Mouse (Mus musculus) cerebellum, postnatal 4 days (tissue): Measurements from ENCODE around the gene Sec1.

Experiments
- DNase-seq, 2 experiments: peaks; one replicate each; pipeline ENCODE4 v3.0.0; 2022; ENCODE audit warnings: low spot score in 2 of 2, mixed read lengths in 1 of 2

The Sec1 gene

GRCm38 (mm10) chr7:45704730-45705442 lies 10.7 kb upstream of the Sec1 start, which contains the start of gene Dbp:
TSS of gene Dbp (plus strand) at chr7:45705088.
- peak; percentile 88 to 97 for DNase-seq

- peak in 1 of 2 experiments; percentile 68 for DNase-seq
Measured at GRCm38 (mm10) chr7:45704046-45704559, 9.9 kb upstream of the Sec1 start.

GRCm38 (mm10) chr7:45703521-45704033 lies 9.4 kb upstream of the Sec1 start:
- no peak for DNase-seq

GRCm38 (mm10) chr7:45702809-45703520 lies 8.8 kb upstream of the Sec1 start:
- DNase-seq = no peak

GRCm38 (mm10) chr7:45702316-45702715 lies 8.1 kb upstream of the Sec1 start:
- no peak for DNase-seq

GRCm38 (mm10) chr7:45701607-45702006 lies 7.4 kb upstream of the Sec1 start:
- no peak for DNase-seq

- no peak for DNase-seq
Measured at GRCm38 (mm10) chr7:45701072-45701471, 6.9 kb upstream of the Sec1 start.

- DNase-seq = peak in 1 of 2 experiments; percentile 59
Measured at GRCm38 (mm10) chr7:45700301-45701015, 6.3 kb upstream of the Sec1 start.

- no peak for DNase-seq
Measured at GRCm38 (mm10) chr7:45699523-45700141, 5.4 kb upstream of the Sec1 start, which contains the start of gene Car11. TSS of gene Car11 (plus strand) at chr7:45699843.

- no peak for DNase-seq
Measured at GRCm38 (mm10) chr7:45697894-45698293, 3.7 kb upstream of the Sec1 start.

GRCm38 (mm10) chr7:45695098-45695497 lies 896 bp upstream of the Sec1 start:
- DNase-seq = no peak

- DNase-seq = no peak
Measured at GRCm38 (mm10) chr7:45692364-45692763, 1.8 kb downstream of the Sec1 start.

- no peak for DNase-seq
Measured at GRCm38 (mm10) chr7:45689800-45690199, 4.4 kb downstream of the Sec1 start.

- DNase-seq = no peak
Measured at GRCm38 (mm10) chr7:45689099-45689498, 5.1 kb downstream of the Sec1 start.

- no peak for DNase-seq
Measured at GRCm38 (mm10) chr7:45686841-45687240, 7.4 kb downstream of the Sec1 start.

- DNase-seq = no peak
Measured at GRCm38 (mm10) chr7:45685811-45686210, 8.4 kb downstream of the Sec1 start.

- no peak for DNase-seq
Measured at GRCm38 (mm10) chr7:45683396-45684050, 10.7 kb downstream of the Sec1 start, which contains the start of gene Ntn5. TSS of gene Ntn5 (plus strand) at chr7:45684022.

GRCm38 (mm10) chr7:45682144-45683126 lies 11.8 kb downstream of the Sec1 start:
- DNase-seq = peak; percentile 86 to 94

GRCm38 (mm10) chr7:45681046-45681736 lies 13.0 kb downstream of the Sec1 start:
- DNase-seq = no peak
